Mouse (Mus musculus): ENCODE measurements around the gene Rdh13. TPM values are rescaled to one million over a fixed set of nuclear protein-coding genes. Genes with fewer than 3 reads are reported as not detected.
A peak's percentile ranks its signal among the peaks of the same experiment; 100 is the strongest.

Rdh13 gene
- total and polyA plus RNA-seq, 3 experiments: 25.1 to 34.1 (median 31.0) TPM

GRCm38 (mm10) chr7:4470275-4471178 is 25.1 kb upstream of the Rdh13 start:
- TF ChIP-seq CTCF (IDR thresholded peaks at IDR 0.05) (no peak), EP300 (IDR thresholded peaks at IDR 0.05; ENCODE audit: insufficient read depth, low read depth, low read length) (no peak), POLR2A (IDR thresholded peaks at IDR 0.05; ENCODE audit: insufficient read depth, low read depth, low read length) (no peak)
- Histone ChIP-seq H3K9ac (ENCODE audit: low read depth, low read length) (peak overlapping the region; percentile 33), H3K36me3 (ENCODE audit: control insufficient read depth, insufficient read depth, low read length) (no peaks in the 10 kb centered on the region), H3K79me2 (replicated peaks; ENCODE audit: control insufficient read depth, insufficient read depth, low read length) (no peaks in the 10 kb centered on the region), H3K27me3 (ENCODE audit: control insufficient read depth, insufficient read depth, low read length) (no peaks in the 10 kb centered on the region), H3K4me1 (ENCODE audit: control insufficient read depth, insufficient read depth, low read length) (0 out of 2 replicates have a peak, but pooled peaks cover 3% of the 10 kb centered on the region), H3K27ac (0 out of 2 replicates have a peak overlapping the region, but pooled peaks have one; percentile 10), H3K4me3 (peak overlapping the region; percentile 53)
- intact Hi-C loops (cut with DNase I): loop anchor here (2.0 kb wide), 3 partner anchors 40 to 368 kb away; no protein-coding TSS in a partner anchor
- DNase-seq: peak; percentile 70 to 74
- 7% methylated on average over 35 of the region's 35 CpGs for WGBS

GRCm38 (mm10) chr7:4467801-4468200 is 22.4 kb upstream of the Rdh13 start:
- no peaks in the 10 kb centered on the region for H3K27me3 ChIP-seq (ENCODE audit: control insufficient read depth, insufficient read depth, low read length)
- H3K9ac ChIP-seq (ENCODE audit: low read depth, low read length): no peak overlapping the region
- 0 out of 2 replicates have a peak, but pooled peaks cover 3% of the 10 kb centered on the region for H3K4me1 ChIP-seq (ENCODE audit: control insufficient read depth, insufficient read depth, low read length)
- 59% methylated on average over 3 of the region's 3 CpGs for WGBS
- no peak overlapping the region for H3K27ac ChIP-seq
- H3K36me3 ChIP-seq (ENCODE audit: control insufficient read depth, insufficient read depth, low read length): no peaks in the 10 kb centered on the region
- no peak for DNase-seq
- intact Hi-C loops (cut with DNase I): no loop called here
- H3K4me3 ChIP-seq: no peak overlapping the region
- H3K79me2 ChIP-seq (replicated peaks; ENCODE audit: control insufficient read depth, insufficient read depth, low read length): no peaks in the 10 kb centered on the region
- TF ChIP-seq POLR2A (IDR thresholded peaks at IDR 0.05; ENCODE audit: insufficient read depth, low read depth, low read length) (no peak), CTCF (IDR thresholded peaks at IDR 0.05) (no peak)

- Histone ChIP-seq H3K27ac (no peak overlapping the region), H3K9ac (ENCODE audit: low read depth, low read length) (peak overlapping the region; percentile 19; the same call in 1 of the 2 replicates), H3K27me3 (ENCODE audit: control insufficient read depth, insufficient read depth, low read length) (no peaks in the 10 kb centered on the region), H3K79me2 (replicated peaks; ENCODE audit: control insufficient read depth, insufficient read depth, low read length) (no peaks in the 10 kb centered on the region), H3K4me1 (ENCODE audit: control insufficient read depth, insufficient read depth, low read length) (no peaks in the 10 kb centered on the region), H3K4me3 (no peak overlapping the region), H3K36me3 (ENCODE audit: control insufficient read depth, insufficient read depth, low read length) (no peaks in the 10 kb centered on the region)
- no peak for DNase-seq
- TF ChIP-seq POLR2A (IDR thresholded peaks at IDR 0.05; ENCODE audit: insufficient read depth, low read depth, low read length): no peak
- no peak for TF ChIP-seq CTCF (IDR thresholded peaks at IDR 0.05)
- no peak for TF ChIP-seq EP300 (IDR thresholded peaks at IDR 0.05; ENCODE audit: insufficient read depth, low read depth, low read length)
- 6% methylated on average over 11 of the region's 12 CpGs for WGBS
- intact Hi-C loops (cut with DNase I): no loop called here
These were observed 18.9 kb upstream of the Rdh13 start for GRCm38 (mm10) chr7:4464194-4464824.

GRCm38 (mm10) chr7:4460576-4461434 is 15.4 kb upstream of the Rdh13 start, which contains the start of gene Eps8l1:
TSS of gene Eps8l1 (plus strand) at chr7:4460674.
- intact Hi-C loops (cut with DNase I): no loop called here
- Histone ChIP-seq H3K4me3 (peak within 1 kb of the TSS; percentile 34), H3K4me1 (ENCODE audit: control insufficient read depth, insufficient read depth, low read length) (no peaks in the 10 kb centered on the region), H3K27me3 (ENCODE audit: control insufficient read depth, insufficient read depth, low read length) (no peaks in the 10 kb centered on the region), H3K27ac (peak within 1 kb of the TSS; percentile 74), H3K9ac (ENCODE audit: low read depth, low read length) (peak within 1 kb of the TSS; percentile 79), H3K79me2 (replicated peaks; ENCODE audit: control insufficient read depth, insufficient read depth, low read length) (no peaks in the 10 kb centered on the region), H3K36me3 (ENCODE audit: control insufficient read depth, insufficient read depth, low read length) (no peaks in the 10 kb centered on the region)
- WGBS: 56% methylated on average over 13 of the region's 16 CpGs
- DNase-seq: no peak
- TF ChIP-seq POLR2A (IDR thresholded peaks at IDR 0.05; ENCODE audit: insufficient read depth, low read depth, low read length) (no peak), CTCF (IDR thresholded peaks at IDR 0.05) (no peak), EP300 (IDR thresholded peaks at IDR 0.05; ENCODE audit: insufficient read depth, low read depth, low read length) (no peak)

- no peak overlapping the region for H3K27ac ChIP-seq
- no peaks in the 10 kb centered on the region for H3K27me3 ChIP-seq (ENCODE audit: control insufficient read depth, insufficient read depth, low read length)
- H3K79me2 ChIP-seq (replicated peaks; ENCODE audit: control insufficient read depth, insufficient read depth, low read length): no peaks in the 10 kb centered on the region
- no peak for TF ChIP-seq POLR2A (IDR thresholded peaks at IDR 0.05; ENCODE audit: insufficient read depth, low read depth, low read length)
- TF ChIP-seq EP300 (IDR thresholded peaks at IDR 0.05; ENCODE audit: insufficient read depth, low read depth, low read length): no peak
- no peak for TF ChIP-seq CTCF (IDR thresholded peaks at IDR 0.05)
- H3K36me3 ChIP-seq (ENCODE audit: control insufficient read depth, insufficient read depth, low read length): no peaks in the 10 kb centered on the region
- 34% methylated on average over 4 of the region's 4 CpGs for WGBS
- no peak overlapping the region for H3K4me3 ChIP-seq
- intact Hi-C loops (cut with DNase I): no loop called here
- H3K9ac ChIP-seq (ENCODE audit: low read depth, low read length): no peak overlapping the region
- no peak for DNase-seq
- H3K4me1 ChIP-seq (ENCODE audit: control insufficient read depth, insufficient read depth, low read length): no peaks in the 10 kb centered on the region
These were observed 7.2 kb upstream of the Rdh13 start for GRCm38 (mm10) chr7:4452644-4453043.
